Mouse (Mus musculus): ENCODE data around the gene Skint6.
"Not testable (repeated sequence)": the region's sequence is repeated elsewhere in the genome, so short reads cannot be mapped to it uniquely, and the experiment has no call there.

Skint6 gene

DNA sequence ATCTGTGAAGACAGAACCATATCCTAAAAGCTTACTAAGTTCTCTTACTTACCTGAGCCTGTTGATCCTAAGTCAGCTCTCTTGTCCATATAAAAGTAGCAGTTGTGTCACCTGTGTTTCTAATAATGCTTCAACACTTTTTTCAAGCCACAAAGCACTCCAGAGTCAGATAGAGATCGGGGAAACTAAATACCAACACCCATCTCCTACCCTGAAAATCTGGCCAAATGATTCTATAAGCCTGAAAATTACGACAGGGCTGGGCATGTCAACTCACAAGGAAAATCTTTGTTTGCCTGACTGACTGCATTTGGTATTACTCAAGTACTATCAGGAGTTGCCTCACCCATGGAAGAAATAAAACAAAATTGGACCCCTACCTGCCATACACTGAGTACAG lies at the start of gene Skint6:
Gene Skint6 (minus strand): TSS at position 101 of the 400 bp plus-strand sequence.
- DNase-seq (ENCODE audit: low read depth, low spot score), result no peak

GRCm38 (mm10) chr4:113320911-113321310 lies 34.1 kb upstream of the Skint6 start:
- no peak for DNase-seq (ENCODE audit: low read depth, low spot score)

DNA sequence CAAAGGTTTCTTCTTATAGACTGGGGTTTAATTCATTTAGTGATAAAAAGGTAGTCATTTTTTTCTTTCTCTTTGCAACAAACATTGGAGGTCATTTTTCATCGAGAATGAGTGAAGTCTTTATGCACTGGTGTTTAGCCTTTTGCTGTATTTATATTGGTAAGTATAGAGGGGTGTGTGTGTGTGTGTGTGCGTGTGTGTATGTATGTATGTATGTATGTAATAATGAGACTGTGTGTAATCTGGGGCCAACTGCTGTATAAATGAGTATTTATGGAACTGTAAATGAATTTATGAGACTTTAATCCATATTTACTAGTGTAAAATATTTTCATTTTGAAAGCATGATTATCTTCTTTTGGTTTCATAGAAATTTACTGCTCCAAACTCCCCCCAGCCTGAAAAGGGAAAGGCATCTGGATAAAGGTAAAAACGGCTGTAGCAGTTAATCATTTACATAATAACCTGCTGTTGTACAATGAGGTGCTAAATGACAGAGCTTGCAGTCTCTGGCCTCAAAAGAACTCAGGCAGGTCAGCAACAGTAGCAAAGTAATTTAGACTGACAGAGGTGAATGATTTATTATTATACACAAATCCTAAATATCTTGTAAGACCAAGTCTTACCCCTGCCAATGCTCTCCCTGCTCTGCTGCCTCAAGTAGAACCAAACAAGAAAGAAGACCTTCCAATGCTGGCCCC lies 15.2 kb upstream of the Skint6 start:
- no peak for DNase-seq (ENCODE audit: low read depth, low spot score)

- DNase-seq (ENCODE audit: low read depth, low spot score), result no peak
Observed at GRCm38 (mm10) chr4:113263363-113264060, 23.3 kb downstream of the Skint6 start.

DNA sequence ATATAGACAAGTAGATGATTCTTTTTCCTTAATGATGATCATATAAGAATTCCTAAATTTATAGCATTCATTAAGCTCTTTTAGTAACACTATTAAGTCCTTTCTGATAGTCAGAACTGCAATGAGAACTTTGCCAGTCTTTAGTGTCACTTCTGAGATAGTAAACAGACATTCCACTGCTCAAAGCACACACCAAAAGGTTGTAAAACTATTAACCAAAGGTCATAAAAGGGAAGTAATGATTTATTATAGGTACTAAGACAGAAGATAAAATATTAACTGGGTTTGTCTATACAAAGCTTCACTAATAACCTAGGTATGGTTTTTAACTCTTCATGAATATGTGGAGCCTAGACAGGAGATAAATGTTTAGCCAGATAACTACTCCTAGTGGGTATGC lies 41.0 kb downstream of the Skint6 start:
- no peak for DNase-seq (ENCODE audit: low read depth, low spot score)

- DNase-seq (ENCODE audit: low read depth, low spot score), result no peak
Observed at GRCm38 (mm10) chr4:113067621-113068020, 219.2 kb downstream of the Skint6 start.

GRCm38 (mm10) chr4:112979160-112979559 lies 307.6 kb downstream of the Skint6 start:
- not testable (repeated sequence) for DNase-seq (ENCODE audit: low read depth, low spot score)

- peak; percentile 1 for DNase-seq (ENCODE audit: low read depth, low spot score)
Observed at GRCm38 (mm10) chr4:112790646-112791045, 496.1 kb downstream of the Skint6 start.

DNA sequence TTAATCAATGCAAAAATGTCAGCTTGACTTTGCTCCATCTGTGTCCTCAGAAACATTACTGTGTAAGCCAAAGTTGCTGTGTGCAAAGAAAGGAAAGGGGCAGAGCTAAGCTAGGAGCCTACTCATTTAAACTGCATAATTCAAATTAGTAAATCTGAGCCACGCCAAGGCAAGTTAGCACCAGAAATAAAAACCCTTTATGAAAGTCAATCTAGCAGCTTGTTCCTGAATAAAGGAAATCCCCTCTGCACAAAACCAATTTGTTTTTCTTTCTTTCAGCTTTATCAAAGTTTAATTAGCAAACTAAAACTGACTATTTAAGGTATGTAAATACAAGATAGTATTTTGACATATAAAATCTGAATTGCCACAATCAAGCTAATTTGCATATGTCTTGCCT lies 512.0 kb downstream of the Skint6 start, which contains the start of gene Skint10:
Gene Skint10 (minus strand): TSS at position 101 of the 400 bp plus-strand sequence.
- DNase-seq (ENCODE audit: low read depth, low spot score), result no peak
